Mouse (Mus musculus) midbrain, embryonic 10.5 days (tissue): ENCODE data around the gene Gabrg2. TPM values are rescaled to one million over a fixed set of nuclear protein-coding genes. Genes with fewer than 3 reads are reported as not detected.

Source experiments
- polyA plus RNA-seq: library from polyadenylated mRNA; unstranded; fragments of >200 nt; fragmentation: Nextera tagmentation; extraction: Ambion mirVana; gene quantifications from 2 replicates; pipeline ENCODE4 v1.2.1, GENCODE M21; 2016

The Gabrg2 gene
- polyA plus RNA-seq, 1 experiment from 2014 or later, result 3.8 TPM

Other genes with a start within 250 kb of the Gabrg2 start
- gene Gabra1, start 182.1 kb upstream of the Gabrg2 start, polyA plus RNA-seq, result 0.84 and 3.2 TPM in 2 replicates